Mouse (Mus musculus) adrenal gland, postnatal 25 days (tissue): Measurements from ENCODE around the gene Sult4a1. TPM values are rescaled to one million over a fixed set of nuclear protein-coding genes. Genes with fewer than 3 reads are reported as not detected.

Experiments used
- DNase-seq: peaks from one replicate; pipeline ENCODE4 v3.0.0; 2021; ENCODE audit warnings: mixed read lengths
- total RNA-seq: library from RNA; stranded (reverse); gene quantifications from 2 replicates; pipeline ENCODE4 v1.2.3, GENCODE M21; 2021

Sult4a1 gene
- total RNA-seq, 1 experiment from 2014 or later = 4.1 TPM

GRCm38 (mm10) chr15:84096051-84096450 is 9.5 kb downstream of the Sult4a1 start:
- no peak for DNase-seq

GRCm38 (mm10) chr15:84094921-84095320 is 10.6 kb downstream of the Sult4a1 start:
- DNase-seq = no peak

- DNase-seq = no peak
Measured at GRCm38 (mm10) chr15:84086775-84087174, 18.8 kb downstream of the Sult4a1 start.

GRCm38 (mm10) chr15:84086364-84086763 is 19.2 kb downstream of the Sult4a1 start:
- no peak for DNase-seq

- DNase-seq = no peak
Measured at GRCm38 (mm10) chr15:84080069-84080468, 25.5 kb downstream of the Sult4a1 start.

GRCm38 (mm10) chr15:84079519-84079918 is 26.0 kb downstream of the Sult4a1 start:
- DNase-seq = no peak

- DNase-seq = no peak
Measured at GRCm38 (mm10) chr15:84078667-84079066, 26.9 kb downstream of the Sult4a1 start.

GRCm38 (mm10) chr15:84077151-84077550 is 28.4 kb downstream of the Sult4a1 start:
- no peak for DNase-seq

GRCm38 (mm10) chr15:84074705-84075185 is 30.8 kb downstream of the Sult4a1 start:
- no peak for DNase-seq

- DNase-seq = peak; percentile 71
Measured at GRCm38 (mm10) chr15:84073911-84074704, 31.4 kb downstream of the Sult4a1 start.

GRCm38 (mm10) chr15:84073058-84073457 is 32.5 kb downstream of the Sult4a1 start:
- DNase-seq = no peak

GRCm38 (mm10) chr15:84072226-84072625 is 33.3 kb downstream of the Sult4a1 start:
- DNase-seq = peak; percentile 57

- no peak for DNase-seq
Measured at GRCm38 (mm10) chr15:84070116-84070676, 35.4 kb downstream of the Sult4a1 start.

GRCm38 (mm10) chr15:84069455-84070050 is 36.0 kb downstream of the Sult4a1 start:
- no peak for DNase-seq

- DNase-seq = no peak
Measured at GRCm38 (mm10) chr15:84065701-84066100, 39.9 kb downstream of the Sult4a1 start.

- DNase-seq = no peak
Measured at GRCm38 (mm10) chr15:84065140-84065539, 40.4 kb downstream of the Sult4a1 start, which contains the start of gene Efcab6. Gene Efcab6, minus strand, starts transcription at chr15:84065379.

- DNase-seq = no peak
Measured at GRCm38 (mm10) chr15:84058841-84059240, 46.7 kb downstream of the Sult4a1 start.

- DNase-seq = no peak
Measured at GRCm38 (mm10) chr15:84056083-84056482, 49.5 kb downstream of the Sult4a1 start.

GRCm38 (mm10) chr15:84053859-84054258 is 51.7 kb downstream of the Sult4a1 start:
- DNase-seq = peak; percentile 68

GRCm38 (mm10) chr15:84053240-84053639 is 52.3 kb downstream of the Sult4a1 start:
- no peak for DNase-seq

GRCm38 (mm10) chr15:84052390-84052789 is 53.2 kb downstream of the Sult4a1 start:
- DNase-seq = no peak

- peak; percentile 35 for DNase-seq
Measured at GRCm38 (mm10) chr15:84049570-84049969, 56.0 kb downstream of the Sult4a1 start.

- DNase-seq = no peak
Measured at GRCm38 (mm10) chr15:84045562-84045961, 60.0 kb downstream of the Sult4a1 start.
